Comparison of ENCODE assay signal across 18 mouse cellular contexts in genomic region chr14:56162109-56162508, GRCm38 (mm10). TPM values are rescaled to one million over a fixed set of nuclear protein-coding genes. Genes with fewer than 3 reads are reported as not detected.
"Had no signal": no experiment of that assay in that cellular context is flagged by ENCODE, and none has a peak within 500 bp of the region (broad histone marks: within the 10 kb centered on the region; RNA-seq: fewer than 3 reads in every experiment).

No protein-coding gene starts in this region.

- H3K27ac ChIP-seq: kidney, postnatal 0 days; limb, embryonic 12.5 days; liver, embryonic 13.5 days; lung, embryonic 15.5 days; macrophage; midbrain, embryonic 15.5 days; stomach, postnatal 0 days had no signal

- H3K27me3 ChIP-seq: limb, embryonic 12.5 days; liver, embryonic 13.5 days; lung, embryonic 15.5 days; megakaryocyte, embryonic 14.5 days; midbrain, embryonic 15.5 days had no signal

- DNase-seq: kidney, postnatal 36 days; layer of hippocampus, adult 9-11 months; liver; liver, embryonic 13.5 days; liver, postnatal 0 days; lung, postnatal 14 days had no signal

- H3K9me3 ChIP-seq: limb, embryonic 12.5 days; liver, embryonic 13.5 days; lung, embryonic 15.5 days; megakaryocyte, embryonic 14.5 days; midbrain, embryonic 15.5 days had no signal

- ATAC-seq: liver, postnatal 0 days; midbrain, embryonic 15.5 days had no signal

- H3K4me3 ChIP-seq: limb, embryonic 12.5 days; liver, embryonic 13.5 days; lung, embryonic 15.5 days; megakaryocyte, embryonic 14.5 days; midbrain, embryonic 15.5 days had no signal

- H3K4me2 ChIP-seq: limb, embryonic 12.5 days; liver, embryonic 13.5 days; lung, embryonic 15.5 days; midbrain, embryonic 11.5 days; midbrain, embryonic 15.5 days had no signal

- H3K36me3 ChIP-seq: limb, embryonic 12.5 days; liver, embryonic 13.5 days; lung, embryonic 15.5 days; midbrain, embryonic 15.5 days had no signal

- H3K4me1 ChIP-seq: limb, embryonic 12.5 days; liver, embryonic 13.5 days; lung, embryonic 15.5 days; megakaryocyte, embryonic 14.5 days; midbrain, embryonic 15.5 days had no signal

- H3K9ac ChIP-seq: limb, embryonic 12.5 days; liver, embryonic 13.5 days; liver, postnatal 0 days; lung, embryonic 15.5 days; midbrain, embryonic 15.5 days had no signal

RNA-seq across cellular contexts. Expression of gene Gzmg, which starts 2.7 kb away (rescaled TPM):
- total RNA-seq: layer of hippocampus, adult 18-20 months; left cerebral cortex, postnatal 36 days had no signal
- polyA plus RNA-seq: kidney, postnatal 0 days; limb, embryonic 12.5 days; liver, embryonic 13.5 days; liver, postnatal 0 days; lung, embryonic 15.5 days; macrophage; midbrain, embryonic 11.5 days; midbrain, embryonic 15.5 days; neural tube, embryonic 14.5 days; stomach, postnatal 0 days; urinary bladder, adult 2 months had no signal

RNA-seq across cellular contexts. Expression of gene Gzmn, which starts 12.3 kb away (rescaled TPM):
- total RNA-seq: layer of hippocampus, adult 18-20 months; left cerebral cortex, postnatal 36 days had no signal
- polyA plus RNA-seq: kidney, postnatal 0 days; limb, embryonic 12.5 days; liver, embryonic 13.5 days; liver, postnatal 0 days; lung, embryonic 15.5 days; macrophage; midbrain, embryonic 11.5 days; midbrain, embryonic 15.5 days; neural tube, embryonic 14.5 days; stomach, postnatal 0 days; urinary bladder, adult 2 months had no signal

RNA-seq across cellular contexts. Expression of gene Gzmd, which starts 29.7 kb away (rescaled TPM):
- total RNA-seq: layer of hippocampus, adult 18-20 months; left cerebral cortex, postnatal 36 days had no signal
- polyA plus RNA-seq: kidney, postnatal 0 days; limb, embryonic 12.5 days; liver, embryonic 13.5 days; liver, postnatal 0 days; lung, embryonic 15.5 days; macrophage; midbrain, embryonic 11.5 days; midbrain, embryonic 15.5 days; neural tube, embryonic 14.5 days; stomach, postnatal 0 days; urinary bladder, adult 2 months had no signal

RNA-seq across cellular contexts. Expression of gene Gzme, which starts 41.7 kb away (rescaled TPM):
- total RNA-seq: layer of hippocampus, adult 18-20 months; left cerebral cortex, postnatal 36 days had no signal
- polyA plus RNA-seq: kidney, postnatal 0 days; limb, embryonic 12.5 days; liver, embryonic 13.5 days; liver, postnatal 0 days; lung, embryonic 15.5 days; macrophage; midbrain, embryonic 11.5 days; midbrain, embryonic 15.5 days; neural tube, embryonic 14.5 days; stomach, postnatal 0 days; urinary bladder, adult 2 months had no signal

RNA-seq across cellular contexts. Expression of gene Gzmf, which starts 49.1 kb away (rescaled TPM):
- total RNA-seq: layer of hippocampus, adult 18-20 months; left cerebral cortex, postnatal 36 days had no signal
- polyA plus RNA-seq: kidney, postnatal 0 days; limb, embryonic 12.5 days; liver, embryonic 13.5 days; liver, postnatal 0 days; lung, embryonic 15.5 days; macrophage; midbrain, embryonic 11.5 days; midbrain, embryonic 15.5 days; neural tube, embryonic 14.5 days; stomach, postnatal 0 days; urinary bladder, adult 2 months had no signal
